Mouse (Mus musculus) lung, postnatal 0 days (tissue): Measurements from ENCODE around the gene Rft1.

Experiments used
- CTCF ChIP-seq: IDR thresholded peaks from 2 replicates; pipeline ENCODE4 v1.5.1; 2016; ENCODE audit warnings: antibody characterized with exemption, mild to moderate bottlenecking
- EP300 ChIP-seq: IDR thresholded peaks from 2 replicates; pipeline ENCODE4 v1.6.1; 2016; ENCODE audit warnings: antibody characterized with exemption, mild to moderate bottlenecking, control low read depth

GRCm38 (mm10) chr14:30694786-30695185 is 40.6 kb downstream of the Rft1 start:
- TF ChIP-seq CTCF (no peak), EP300 (no peak)
